Mouse (Mus musculus) midbrain, postnatal 0 days (tissue): ENCODE data around the gene Dusp7. TPM values are rescaled to one million over a fixed set of nuclear protein-coding genes. Genes with fewer than 3 reads are reported as not detected.
A peak's percentile ranks its signal among the peaks of the same experiment; 100 is the strongest.

Source experiments
- ATAC-seq: fragments of 200-750 bp; cut with Nextera tagmentation; 2 replicates; pipeline ENCODE4 v1.8.0; 2017; ENCODE audit warnings: moderate number of reproducible peaks, mild to moderate bottlenecking, moderate TSS enrichment, moderate library complexity; ENCODE audit not compliant: low FRiP score
- DNase-seq: peaks from one replicate; pipeline ENCODE4 v3.0.0-alpha.2; 2015; ENCODE audit warnings: low spot score
- H3K27ac ChIP-seq: fragments of 300-500 bp; sonication (generic); 2 replicates; pipeline ENCODE4 v1.5.1; 2014; ENCODE audit warnings: low read depth, mild to moderate bottlenecking, low read length, mixed read lengths
- H3K27me3 ChIP-seq: fragments of 300-500 bp; sonication (generic); 2 replicates; pipeline ENCODE4 v1.6.1; 2014; ENCODE audit warnings: low read length, control low read depth, mixed read lengths; ENCODE audit not compliant: insufficient read depth
- H3K36me3 ChIP-seq: fragments of 300-500 bp; sonication (generic); 2 replicates; pipeline ENCODE4 v1.6.1; 2014; ENCODE audit warnings: low read length, control low read depth, mixed read lengths; ENCODE audit not compliant: insufficient read depth
- H3K4me1 ChIP-seq: fragments of 300-500 bp; sonication (generic); 2 replicates; pipeline ENCODE4 v1.6.1; 2014; ENCODE audit warnings: mild to moderate bottlenecking, control low read depth, antibody characterized with exemption, low read length, mixed read lengths; ENCODE audit not compliant: insufficient read depth
- H3K4me2 ChIP-seq: fragments of 300-500 bp; sonication (generic); 2 replicates; pipeline ENCODE4 v1.6.1; 2014; ENCODE audit warnings: low read depth, mild to moderate bottlenecking, low read length, mixed read lengths; ENCODE audit not compliant: poor library complexity, severe bottlenecking
- H3K4me3 ChIP-seq: fragments of 300-500 bp; sonication (generic); 2 replicates; pipeline ENCODE4 v1.5.1; 2014; ENCODE audit warnings: low read depth, mild to moderate bottlenecking, low read length, moderate library complexity
- H3K9ac ChIP-seq: fragments of 300-500 bp; sonication (generic); replicated peaks from 2 replicates; pipeline ENCODE4 v1.6.1; 2014; ENCODE audit warnings: mild to moderate bottlenecking, low read length, moderate library complexity, mixed read lengths; ENCODE audit not compliant: poor library complexity, severe bottlenecking
- H3K9me3 ChIP-seq: fragments of 300-500 bp; sonication (generic); 2 replicates; pipeline ENCODE4 v1.6.1; 2016; ENCODE audit warnings: low read length, control low read depth
- CTCF ChIP-seq: IDR thresholded peaks from 2 replicates; pipeline ENCODE4 v1.5.1; 2016; ENCODE audit warnings: antibody characterized with exemption, mild to moderate bottlenecking
- WGBS: fragments of 180-500 bp; shearing (Covaris S2); extraction: QIAGEN DNeasy Blood & Tissue Kit; methylation state at CpG from one replicate; pipeline ENCODE4 v1.1.7; 2014; 5-methylcytosine and 5-hydroxymethylcytosine counted together
- polyA plus RNA-seq: library from polyadenylated mRNA; unstranded; fragments of >200 nt; fragmentation: Nextera tagmentation; extraction: Ambion mirVana; gene quantifications from 2 replicates; pipeline ENCODE4 v1.2.1, GENCODE M21; 2015
- total RNA-seq: library from RNA; depleted of rRNA; stranded (reverse); fragments of >200 nt; gene quantifications from 2 replicates; pipeline ENCODE4 v1.2.3, GENCODE M21; 2014; rRNA removed

Dusp7 gene
- total RNA-seq (62.9 and 79.2 TPM in 2 replicates), polyA plus RNA-seq (18.4 and 19.4 TPM in 2 replicates)

- 0% methylated on average over 46 of the region's 57 CpGs for WGBS
- peak within 1 kb of the TSS; percentile 94 for H3K9ac ChIP-seq
- no peaks in the 10 kb centered on the region for H3K9me3 ChIP-seq
- H3K4me2 ChIP-seq: peak within 1 kb of the TSS; percentile 64
- peak; percentile 91 for DNase-seq
- H3K27me3 ChIP-seq: no peaks in the 10 kb centered on the region
- H3K27ac ChIP-seq: peak within 1 kb of the TSS; percentile 96
- peak; percentile 80 for ATAC-seq
- TF ChIP-seq CTCF: 0 out of 2 replicates have a peak, but pooled peaks have one; percentile 1
- peaks cover 18% of the 10 kb centered on the region for H3K4me1 ChIP-seq
- H3K36me3 ChIP-seq: peaks cover 17% of the 10 kb centered on the region
- H3K4me3 ChIP-seq: peak within 1 kb of the TSS; percentile 87
These were observed at the start of gene Dusp7 for GRCm38 (mm10) chr9:106368112-106368717. Dusp7 (plus strand) TSS chr9:106368632.

GRCm38 (mm10) chr9:106319095-106319494, 49.3 kb upstream of the Dusp7 start:
- no peak for DNase-seq
- no peaks in the 10 kb centered on the region for H3K36me3 ChIP-seq
- H3K27ac ChIP-seq: peak overlapping the region; percentile 26; the same call in 1 of the 2 replicates
- H3K27me3 ChIP-seq: no peaks in the 10 kb centered on the region
- H3K9ac ChIP-seq: no peak overlapping the region
- H3K4me1 ChIP-seq: peaks cover 6% of the 10 kb centered on the region; the same call in 1 of the 2 replicates
- 53% methylated on average over 2 of the region's 2 CpGs for WGBS
- no peak for TF ChIP-seq CTCF
- H3K9me3 ChIP-seq: no peaks in the 10 kb centered on the region
- no peak overlapping the region for H3K4me2 ChIP-seq
- no peak overlapping the region for H3K4me3 ChIP-seq
- no peak for ATAC-seq

GRCm38 (mm10) chr9:106322497-106322896, 45.9 kb upstream of the Dusp7 start:
- Histone ChIP-seq H3K9ac (no peak overlapping the region), H3K9me3 (no peaks in the 10 kb centered on the region), H3K4me3 (no peak overlapping the region), H3K4me2 (no peak overlapping the region), H3K4me1 (peaks cover 5% of the 10 kb centered on the region; the same call in 1 of the 2 replicates), H3K27ac (no peak overlapping the region), H3K27me3 (no peaks in the 10 kb centered on the region), H3K36me3 (no peaks in the 10 kb centered on the region)
- ATAC-seq: no peak
- TF ChIP-seq CTCF: no peak
- DNase-seq: no peak
- WGBS: 56% methylated on average over 3 of the region's 3 CpGs

GRCm38 (mm10) chr9:106326241-106326640, 42.2 kb upstream of the Dusp7 start:
- Histone ChIP-seq H3K9me3 (no peaks in the 10 kb centered on the region), H3K4me2 (no peak overlapping the region), H3K27me3 (no peaks in the 10 kb centered on the region), H3K4me1 (no peaks in the 10 kb centered on the region), H3K27ac (no peak overlapping the region), H3K4me3 (no peak overlapping the region), H3K36me3 (no peaks in the 10 kb centered on the region), H3K9ac (no peak overlapping the region)
- DNase-seq (no peak), ATAC-seq (no peak)
- TF ChIP-seq CTCF: no peak
- WGBS: 77% methylated on average over 8 of the region's 8 CpGs

GRCm38 (mm10) chr9:106327125-106327809, 41.2 kb upstream of the Dusp7 start:
- WGBS: 50% methylated on average over 8 of the region's 8 CpGs

GRCm38 (mm10) chr9:106328068-106328610, 40.3 kb upstream of the Dusp7 start:
- no peak overlapping the region for H3K27ac ChIP-seq
- no peak overlapping the region for H3K4me3 ChIP-seq
- H3K4me2 ChIP-seq: no peak overlapping the region
- WGBS: 87% methylated on average over 7 of the region's 7 CpGs
- no peak overlapping the region for H3K9ac ChIP-seq
- H3K27me3 ChIP-seq: no peaks in the 10 kb centered on the region
- no peak for DNase-seq
- no peaks in the 10 kb centered on the region for H3K9me3 ChIP-seq
- no peak for ATAC-seq
- H3K36me3 ChIP-seq: no peaks in the 10 kb centered on the region
- TF ChIP-seq CTCF: no peak
- no peaks in the 10 kb centered on the region for H3K4me1 ChIP-seq

More at GRCm38 (mm10) chr9:106327125-106327809, 41.2 kb upstream of the Dusp7 start:
- no peaks in the 10 kb centered on the region for H3K27me3 ChIP-seq
- H3K4me3 ChIP-seq: no peak overlapping the region
- no peak for DNase-seq
- H3K27ac ChIP-seq: no peak overlapping the region
- ATAC-seq: 0 out of 2 replicates have a peak, but pooled peaks have one; percentile 49
- H3K9me3 ChIP-seq: no peaks in the 10 kb centered on the region
- TF ChIP-seq CTCF: no peak
- H3K4me1 ChIP-seq: no peaks in the 10 kb centered on the region
- H3K4me2 ChIP-seq: no peak overlapping the region
- no peaks in the 10 kb centered on the region for H3K36me3 ChIP-seq
- no peak overlapping the region for H3K9ac ChIP-seq
